21 mouse cellular contexts compared by ENCODE assay signal in genomic region chr6:32696037-32696436, GRCm38 (mm10).
"Had no signal": no experiment of that assay in that cellular context is flagged by ENCODE, and none has a peak within 500 bp of the region (broad histone marks: within the 10 kb centered on the region; RNA-seq: fewer than 3 reads in every experiment).

No protein-coding gene starts in this region.

- ATAC-seq: forebrain, embryonic 13.5 days; forebrain, embryonic 14.5 days; forebrain, embryonic 15.5 days; forebrain, embryonic 16.5 days; forebrain, postnatal 0 days had no signal

- DNase-seq: cerebellum, adult 2 months; cerebellum, adult 8-10 months; cerebellum, adult 9-10 months; cerebellum, adult 9-11 months; cerebellum, postnatal 10 days; cerebellum, postnatal 14 days; cerebellum, postnatal 25 days; cerebellum, postnatal 36 days; embryo, embryonic 11 days; forebrain, postnatal 0 days; gastrocnemius, adult 2 months; gastrocnemius, postnatal 10 days; gastrocnemius, postnatal 14 days; gastrocnemius, postnatal 25 days; gastrocnemius, postnatal 36 days; heart, adult 18-20 months; heart, adult 2 months had no signal
